Mouse (Mus musculus) lung, embryonic 15.5 days (tissue): ENCODE data around the gene Jag2. TPM values are rescaled to one million over a fixed set of nuclear protein-coding genes. Genes with fewer than 3 reads are reported as not detected.

Source experiments
- ATAC-seq: fragments of 200-750 bp; cut with Nextera tagmentation; 2 replicates; pipeline ENCODE4 v1.8.0; 2017; ENCODE audit warnings: moderate number of reproducible peaks, borderline replicate concordance; ENCODE audit not compliant: low FRiP score, low TSS enrichment; ENCODE audit errors: extremely low read depth
- H3K27ac ChIP-seq: fragments of 300-500 bp; sonication (generic); 2 replicates; pipeline ENCODE4 v1.5.1; 2015; ENCODE audit warnings: moderate library complexity, mild to moderate bottlenecking, inconsistent platforms
- H3K27me3 ChIP-seq: fragments of 300-500 bp; sonication (generic); 2 replicates; pipeline ENCODE4 v1.6.1; 2015; ENCODE audit warnings: inconsistent platforms
- H3K36me3 ChIP-seq: fragments of 300-500 bp; sonication (generic); 2 replicates; pipeline ENCODE4 v1.6.1; 2015; ENCODE audit warnings: inconsistent platforms
- H3K4me1 ChIP-seq: fragments of 300-500 bp; sonication (generic); 2 replicates; pipeline ENCODE4 v1.6.1; 2015; ENCODE audit warnings: inconsistent platforms
- H3K4me2 ChIP-seq: fragments of 300-500 bp; sonication (generic); 2 replicates; pipeline ENCODE4 v1.6.1; 2015; ENCODE audit warnings: inconsistent platforms, mild to moderate bottlenecking, moderate library complexity
- H3K4me3 ChIP-seq: fragments of 300-500 bp; sonication (generic); 2 replicates; pipeline ENCODE4 v1.5.1; 2015; ENCODE audit warnings: mild to moderate bottlenecking, inconsistent platforms
- H3K9ac ChIP-seq: fragments of 300-500 bp; sonication (generic); 2 replicates; pipeline ENCODE4 v1.6.1; 2015; ENCODE audit warnings: inconsistent platforms
- H3K9me3 ChIP-seq: fragments of 300-500 bp; sonication (generic); 2 replicates; pipeline ENCODE4 v1.6.1; 2016; ENCODE audit warnings: inconsistent platforms
- WGBS: fragments of 180-500 bp; shearing (Covaris S2); methylation state at CpG from one replicate; pipeline ENCODE4 v1.1.7; 2015; 5-methylcytosine and 5-hydroxymethylcytosine counted together
- polyA plus RNA-seq: library from polyadenylated mRNA; unstranded; fragments of >200 nt; fragmentation: Nextera tagmentation; extraction: Ambion mirVana; gene quantifications from 2 replicates; pipeline ENCODE4 v1.2.1, GENCODE M21; 2015

The Jag2 gene
- polyA plus RNA-seq, 1 experiment from 2014 or later = 6.2 TPM

GRCm38 (mm10) chr12:112940238-112940637, 10.7 kb upstream of the Jag2 start:
- WGBS = 66% methylated on average over 4 of the region's 4 CpGs
- Histone ChIP-seq H3K4me3 (no peak overlapping the region), H3K36me3 (no peaks in the 10 kb centered on the region), H3K9me3 (no peaks in the 10 kb centered on the region), H3K27ac (no peak overlapping the region), H3K9ac (no peak overlapping the region), H3K4me2 (no peak overlapping the region), H3K27me3 (no peaks in the 10 kb centered on the region), H3K4me1 (peaks cover 31% of the 10 kb centered on the region)
- no peak for ATAC-seq

GRCm38 (mm10) chr12:112938873-112939565, 9.4 kb upstream of the Jag2 start:
- ATAC-seq = no peak
- 59% methylated on average over 10 of the region's 10 CpGs for WGBS
- peak overlapping the region; percentile 19; the same call in 1 of the 2 replicates for H3K9ac ChIP-seq
- no peaks in the 10 kb centered on the region for H3K36me3 ChIP-seq
- no peak overlapping the region for H3K4me3 ChIP-seq
- H3K4me2 ChIP-seq = no peak overlapping the region
- H3K27me3 ChIP-seq = no peaks in the 10 kb centered on the region
- no peaks in the 10 kb centered on the region for H3K9me3 ChIP-seq
- H3K4me1 ChIP-seq = peaks cover 31% of the 10 kb centered on the region
- H3K27ac ChIP-seq = no peak overlapping the region

- Histone ChIP-seq H3K9ac (no peak overlapping the region), H3K27me3 (no peaks in the 10 kb centered on the region), H3K4me2 (no peak overlapping the region), H3K36me3 (no peaks in the 10 kb centered on the region), H3K9me3 (no peaks in the 10 kb centered on the region), H3K27ac (no peak overlapping the region), H3K4me1 (peaks cover 31% of the 10 kb centered on the region), H3K4me3 (no peak overlapping the region)
- WGBS = 78% methylated on average over 10 of the region's 10 CpGs
- ATAC-seq = no peak
These were observed 8.8 kb upstream of the Jag2 start for GRCm38 (mm10) chr12:112938366-112938765.

- Histone ChIP-seq H3K9me3 (no peaks in the 10 kb centered on the region), H3K4me1 (peaks cover 31% of the 10 kb centered on the region), H3K4me3 (no peak overlapping the region), H3K27me3 (no peaks in the 10 kb centered on the region), H3K36me3 (no peaks in the 10 kb centered on the region), H3K9ac (no peak overlapping the region), H3K27ac (no peak overlapping the region), H3K4me2 (no peak overlapping the region)
- no peak for ATAC-seq
- 32% methylated on average over 9 of the region's 9 CpGs for WGBS
These were observed 8.3 kb upstream of the Jag2 start for GRCm38 (mm10) chr12:112937906-112938305.

GRCm38 (mm10) chr12:112932647-112933046, 3.1 kb upstream of the Jag2 start:
- no peaks in the 10 kb centered on the region for H3K36me3 ChIP-seq
- 26% methylated on average over 7 of the region's 7 CpGs for WGBS
- peaks cover 43% of the 10 kb centered on the region for H3K27me3 ChIP-seq
- peaks cover 24% of the 10 kb centered on the region for H3K4me1 ChIP-seq
- H3K27ac ChIP-seq = no peak overlapping the region
- no peak overlapping the region for H3K9ac ChIP-seq
- H3K9me3 ChIP-seq = no peaks in the 10 kb centered on the region
- ATAC-seq = no peak; the same call in 1 of the 2 replicates
- H3K4me3 ChIP-seq = no peak overlapping the region
- no peak overlapping the region for H3K4me2 ChIP-seq

- Histone ChIP-seq H3K36me3 (no peaks in the 10 kb centered on the region), H3K27ac (peak overlapping the region; percentile 41; the same call in 1 of the 2 replicates), H3K4me3 (peak overlapping the region; percentile 57), H3K9me3 (no peaks in the 10 kb centered on the region), H3K4me1 (peaks cover 27% of the 10 kb centered on the region), H3K27me3 (peaks cover 63% of the 10 kb centered on the region), H3K9ac (peak overlapping the region; percentile 47), H3K4me2 (peak overlapping the region; percentile 93)
- ATAC-seq = peak; percentile 12
- WGBS = under 1% methylated on average over 104 of the region's 124 CpGs
These were observed 955 bp downstream of the Jag2 start for GRCm38 (mm10) chr12:112928401-112929241.

GRCm38 (mm10) chr12:112927265-112927664, 2.3 kb downstream of the Jag2 start:
- Histone ChIP-seq H3K4me3 (no peak overlapping the region), H3K4me2 (peak overlapping the region; percentile 93), H3K4me1 (peaks cover 21% of the 10 kb centered on the region), H3K9me3 (no peaks in the 10 kb centered on the region), H3K27me3 (peaks cover 63% of the 10 kb centered on the region), H3K9ac (no peak overlapping the region), H3K27ac (no peak overlapping the region), H3K36me3 (no peaks in the 10 kb centered on the region)
- WGBS = 60% methylated on average over 14 of the region's 14 CpGs
- ATAC-seq = no peak

GRCm38 (mm10) chr12:112925950-112926349, 3.6 kb downstream of the Jag2 start:
- Histone ChIP-seq H3K4me3 (no peak overlapping the region), H3K4me1 (peaks cover 19% of the 10 kb centered on the region), H3K9me3 (no peaks in the 10 kb centered on the region), H3K27ac (no peak overlapping the region), H3K27me3 (peaks cover 53% of the 10 kb centered on the region), H3K4me2 (no peak overlapping the region), H3K36me3 (no peaks in the 10 kb centered on the region), H3K9ac (no peak overlapping the region)
- ATAC-seq = no peak
- 82% methylated on average over 6 of the region's 6 CpGs for WGBS

GRCm38 (mm10) chr12:112922541-112922940, 7.0 kb downstream of the Jag2 start:
- Histone ChIP-seq H3K4me2 (no peak overlapping the region), H3K36me3 (no peaks in the 10 kb centered on the region), H3K4me3 (no peak overlapping the region), H3K9me3 (no peaks in the 10 kb centered on the region), H3K27me3 (peaks cover 19% of the 10 kb centered on the region), H3K9ac (no peak overlapping the region), H3K4me1 (peaks cover 3% of the 10 kb centered on the region; the same call in 1 of the 2 replicates), H3K27ac (no peak overlapping the region)
- WGBS = 27% methylated on average over 3 of the region's 3 CpGs
- ATAC-seq = no peak

- no peak for ATAC-seq
- H3K4me3 ChIP-seq = no peak overlapping the region
- no peak overlapping the region for H3K9ac ChIP-seq
- H3K4me2 ChIP-seq = no peak overlapping the region
- H3K9me3 ChIP-seq = no peaks in the 10 kb centered on the region
- H3K36me3 ChIP-seq = no peaks in the 10 kb centered on the region
- H3K27ac ChIP-seq = no peak overlapping the region
- H3K4me1 ChIP-seq = no peaks in the 10 kb centered on the region
- WGBS = 59% methylated on average over 12 of the region's 12 CpGs
- peaks cover 8% of the 10 kb centered on the region for H3K27me3 ChIP-seq
These were observed 8.1 kb downstream of the Jag2 start for GRCm38 (mm10) chr12:112921518-112921917.

- no peak for ATAC-seq
These were observed 11.7 kb downstream of the Jag2 start for GRCm38 (mm10) chr12:112917906-112918305.

GRCm38 (mm10) chr12:112917486-112917885, 12.1 kb downstream of the Jag2 start:
- WGBS = 71% methylated on average over 11 of the region's 11 CpGs
- no peak overlapping the region for H3K27ac ChIP-seq
- no peak for ATAC-seq
- no peaks in the 10 kb centered on the region for H3K27me3 ChIP-seq
- H3K4me3 ChIP-seq = no peak overlapping the region
- H3K36me3 ChIP-seq = no peaks in the 10 kb centered on the region
- no peaks in the 10 kb centered on the region for H3K4me1 ChIP-seq
- H3K4me2 ChIP-seq = no peak overlapping the region
- no peak overlapping the region for H3K9ac ChIP-seq
- H3K9me3 ChIP-seq = no peaks in the 10 kb centered on the region

More at GRCm38 (mm10) chr12:112917906-112918305, 11.7 kb downstream of the Jag2 start:
- no peaks in the 10 kb centered on the region for H3K27me3 ChIP-seq
- no peaks in the 10 kb centered on the region for H3K9me3 ChIP-seq
- no peak overlapping the region for H3K4me2 ChIP-seq
- 33% methylated on average over 8 of the region's 8 CpGs for WGBS
- H3K4me1 ChIP-seq = no peaks in the 10 kb centered on the region
- H3K9ac ChIP-seq = no peak overlapping the region
- H3K27ac ChIP-seq = no peak overlapping the region
- H3K36me3 ChIP-seq = no peaks in the 10 kb centered on the region
- H3K4me3 ChIP-seq = no peak overlapping the region
